Mouse (Mus musculus): ENCODE data around the gene Ercc5.

The Ercc5 gene

GRCm38 (mm10) chr1:44172656-44173055, 25.1 kb downstream of the Ercc5 start:
- intact Hi-C loops (cut with DNase I): no loop called here

GRCm38 (mm10) chr1:44173903-44174302, 26.4 kb downstream of the Ercc5 start:
- intact Hi-C loops (cut with DNase I): no loop called here

GRCm38 (mm10) chr1:44178086-44178485, 30.5 kb downstream of the Ercc5 start:
- intact Hi-C loops (cut with DNase I): no loop called here

GRCm38 (mm10) chr1:44186396-44186795, 38.9 kb downstream of the Ercc5 start:
- intact Hi-C loops (cut with DNase I): no loop called here

- intact Hi-C loops (cut with DNase I): no loop called here
These were observed 51.0 kb downstream of the Ercc5 start for GRCm38 (mm10) chr1:44198273-44199171.

GRCm38 (mm10) chr1:44202876-44203275, 55.3 kb downstream of the Ercc5 start:
- intact Hi-C loops (cut with DNase I): no loop called here

- intact Hi-C loops (cut with DNase I): no loop called here
These were observed 66.9 kb downstream of the Ercc5 start for GRCm38 (mm10) chr1:44214443-44214842.

- intact Hi-C loops (cut with DNase I): no loop called here
These were observed 69.0 kb downstream of the Ercc5 start for GRCm38 (mm10) chr1:44216352-44217116.

- intact Hi-C loops (cut with DNase I): no loop called here
These were observed 69.6 kb downstream of the Ercc5 start for GRCm38 (mm10) chr1:44217118-44217517.

- intact Hi-C loops (cut with DNase I): no loop called here
These were observed 71.3 kb downstream of the Ercc5 start, which contains the start of gene Mettl21e for GRCm38 (mm10) chr1:44218876-44219275. Gene Mettl21e, minus strand, starts transcription at chr1:44218961.

GRCm38 (mm10) chr1:44229044-44229443, 81.5 kb downstream of the Ercc5 start:
- intact Hi-C loops (cut with DNase I): loop anchor here (5.0 kb wide), 2 partner anchors 513 to 1538 kb away; no protein-coding TSS in a partner anchor

All from adrenal gland (tissue).